Mouse (Mus musculus) embryonic facial prominence, embryonic 15.5 days (tissue): ENCODE data around the gene Prss37. TPM values are rescaled to one million over a fixed set of nuclear protein-coding genes. Genes with fewer than 3 reads are reported as not detected.

Experiments
- ATAC-seq: fragments of 200-750 bp; cut with Nextera tagmentation; 2 replicates; pipeline ENCODE4 v1.8.0; 2017; ENCODE audit warnings: low read depth, moderate TSS enrichment; ENCODE audit not compliant: insufficient number of reproducible peaks, low FRiP score, low TSS enrichment
- H3K27ac ChIP-seq: fragments of 300-500 bp; sonication (generic); replicated peaks from 2 replicates; pipeline ENCODE4 v1.5.1; 2015; ENCODE audit warnings: mild to moderate bottlenecking, inconsistent platforms
- H3K27me3 ChIP-seq: fragments of 300-500 bp; sonication (generic); 2 replicates; pipeline ENCODE4 v1.6.1; 2015; ENCODE audit warnings: inconsistent platforms
- H3K36me3 ChIP-seq: fragments of 300-500 bp; sonication (generic); 2 replicates; pipeline ENCODE4 v1.6.1; 2015; ENCODE audit warnings: mild to moderate bottlenecking, inconsistent platforms
- H3K4me1 ChIP-seq: fragments of 300-500 bp; sonication (generic); 2 replicates; pipeline ENCODE4 v1.6.1; 2015; ENCODE audit warnings: inconsistent platforms
- H3K4me2 ChIP-seq: fragments of 300-500 bp; sonication (generic); replicated peaks from 2 replicates; pipeline ENCODE4 v1.6.1; 2015; ENCODE audit warnings: mild to moderate bottlenecking, inconsistent platforms
- H3K4me3 ChIP-seq: fragments of 300-500 bp; sonication (generic); replicated peaks from 2 replicates; pipeline ENCODE4 v1.5.1; 2015; ENCODE audit warnings: mild to moderate bottlenecking, inconsistent platforms
- H3K9ac ChIP-seq: fragments of 300-500 bp; sonication (generic); 2 replicates; pipeline ENCODE4 v1.6.1; 2015; ENCODE audit warnings: inconsistent platforms
- H3K9me3 ChIP-seq: fragments of 300-500 bp; sonication (generic); replicated peaks from 2 replicates; pipeline ENCODE4 v1.6.1; 2016; ENCODE audit warnings: inconsistent platforms
- WGBS: fragments of 180-500 bp; shearing (Covaris S2); methylation state at CpG from one replicate; pipeline ENCODE4 v1.1.7; 2015; 5-methylcytosine and 5-hydroxymethylcytosine counted together
- polyA plus RNA-seq: library from polyadenylated mRNA; unstranded; fragments of >200 nt; fragmentation: Nextera tagmentation; extraction: Ambion mirVana; gene quantifications from 2 replicates; pipeline ENCODE4 v1.2.1, GENCODE M21; 2015

Gene Prss37
- polyA plus RNA-seq: not detected in 2 replicates

- Histone ChIP-seq H3K27ac (no peak within 1 kb of the TSS), H3K4me3 (no peak within 1 kb of the TSS), H3K4me2 (no peak within 1 kb of the TSS), H3K9me3 (no peaks in the 10 kb centered on the region), H3K36me3 (no peaks in the 10 kb centered on the region), H3K9ac (no peak within 1 kb of the TSS), H3K4me1 (no peaks in the 10 kb centered on the region), H3K27me3 (no peaks in the 10 kb centered on the region)
- WGBS: 71% methylated on average over 1 of the region's 1 CpGs
- ATAC-seq: no peak
Observed at GRCm38 (mm10) chr6:40519408-40519807, at the start of gene Prss37. Gene Prss37, minus strand, starts transcription at chr6:40519508.

- H3K4me2 ChIP-seq: no peak within 1 kb of the TSS
- H3K27me3 ChIP-seq: no peaks in the 10 kb centered on the region
- H3K36me3 ChIP-seq: no peaks in the 10 kb centered on the region
- no peak within 1 kb of the TSS for H3K4me3 ChIP-seq
- no peaks in the 10 kb centered on the region for H3K4me1 ChIP-seq
- 0 out of 2 replicates have a peak, but pooled peaks cover 4% of the 10 kb centered on the region for H3K9me3 ChIP-seq
- no peak within 1 kb of the TSS for H3K9ac ChIP-seq
- ATAC-seq: no peak
- 77% methylated on average over 2 of the region's 2 CpGs for WGBS
- no peak within 1 kb of the TSS for H3K27ac ChIP-seq
Observed at GRCm38 (mm10) chr6:40554950-40555349, 35.6 kb upstream of the Prss37 start, which contains the start of gene Olfr461. Gene Olfr461, minus strand, starts transcription at chr6:40555050.

DNA sequence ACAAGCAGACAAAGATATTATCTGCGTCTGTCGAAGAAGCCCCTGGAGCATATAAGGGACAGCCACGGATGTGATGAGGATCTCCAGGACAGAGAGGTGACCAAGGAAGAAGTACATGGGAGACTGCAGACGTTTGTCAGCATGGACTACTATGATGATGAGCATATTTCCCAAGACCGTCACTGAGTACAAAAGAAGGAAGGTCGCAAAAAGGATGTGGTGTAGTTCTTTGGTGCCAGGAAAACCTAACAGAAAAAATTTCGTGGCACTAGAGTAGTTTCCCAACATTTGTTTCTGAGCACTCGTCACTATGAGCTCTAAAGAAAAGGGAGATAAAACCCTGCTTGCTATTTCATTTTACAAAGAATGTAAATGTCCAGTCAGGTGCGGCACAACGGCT is 25.4 kb upstream of the Prss37 start:
- no peak for ATAC-seq
- 81% methylated on average over 10 of the region's 10 CpGs for WGBS
- Histone ChIP-seq H3K27me3 (no peaks in the 10 kb centered on the region), H3K4me1 (no peaks in the 10 kb centered on the region), H3K9ac (no peak overlapping the region), H3K27ac (no peak overlapping the region), H3K36me3 (no peaks in the 10 kb centered on the region), H3K9me3 (no peaks in the 10 kb centered on the region), H3K4me2 (no peak overlapping the region), H3K4me3 (no peak overlapping the region)

DNA sequence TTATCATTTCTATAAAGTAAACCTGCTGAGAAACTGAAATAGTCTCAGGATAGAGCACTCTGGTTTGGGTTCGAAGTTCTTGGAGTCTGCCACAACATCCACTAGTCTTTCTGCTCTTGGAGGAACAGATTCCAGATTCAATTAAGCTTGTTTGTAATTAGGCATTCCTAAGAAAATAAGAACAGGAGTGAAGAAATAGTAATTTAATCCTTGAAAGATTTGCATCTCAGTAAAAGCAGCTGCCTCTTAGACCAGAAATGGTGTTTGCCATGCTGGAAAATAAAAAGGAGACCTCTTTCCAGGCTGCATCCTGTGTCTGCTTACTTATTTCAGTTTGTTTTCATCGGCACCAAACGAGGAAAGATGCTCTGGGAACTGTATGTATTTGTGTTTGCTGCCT is 26.1 kb downstream of the Prss37 start, which contains the start of gene Tas2r108:
Tas2r108 (plus strand) TSS at position 301 of the 400 bp plus-strand sequence.
- Histone ChIP-seq H3K9me3 (no peaks in the 10 kb centered on the region), H3K36me3 (no peaks in the 10 kb centered on the region), H3K9ac (no peak within 1 kb of the TSS), H3K27me3 (no peaks in the 10 kb centered on the region), H3K4me3 (no peak within 1 kb of the TSS), H3K27ac (no peak within 1 kb of the TSS), H3K4me1 (no peaks in the 10 kb centered on the region), H3K4me2 (no peak within 1 kb of the TSS)
- 85% methylated on average over 3 of the region's 3 CpGs for WGBS
- ATAC-seq: no peak

GRCm38 (mm10) chr6:40490933-40491332 is 28.4 kb downstream of the Prss37 start, which contains the start of gene Tas2r137:
Gene Tas2r137, plus strand, starts transcription at chr6:40491233.
- Histone ChIP-seq H3K27ac (no peak within 1 kb of the TSS), H3K36me3 (no peaks in the 10 kb centered on the region), H3K27me3 (no peaks in the 10 kb centered on the region), H3K4me2 (no peak within 1 kb of the TSS), H3K4me1 (no peaks in the 10 kb centered on the region), H3K9me3 (no peaks in the 10 kb centered on the region), H3K9ac (no peak within 1 kb of the TSS), H3K4me3 (no peak within 1 kb of the TSS)
- ATAC-seq: no peak

GRCm38 (mm10) chr6:40482318-40482717 is 37.0 kb downstream of the Prss37 start:
- Histone ChIP-seq H3K9me3 (no peaks in the 10 kb centered on the region), H3K4me2 (no peak overlapping the region), H3K36me3 (peaks cover 47% of the 10 kb centered on the region), H3K4me1 (no peaks in the 10 kb centered on the region), H3K4me3 (no peak overlapping the region), H3K27me3 (no peaks in the 10 kb centered on the region), H3K9ac (no peak overlapping the region), H3K27ac (no peak overlapping the region)
- no peak for ATAC-seq
- WGBS: 90% methylated on average over 5 of the region's 5 CpGs

GRCm38 (mm10) chr6:40479705-40480104 is 39.6 kb downstream of the Prss37 start:
- Histone ChIP-seq H3K36me3 (peaks cover 68% of the 10 kb centered on the region), H3K4me2 (no peak overlapping the region)
- 92% methylated on average over 1 of the region's 1 CpGs for WGBS

DNA sequence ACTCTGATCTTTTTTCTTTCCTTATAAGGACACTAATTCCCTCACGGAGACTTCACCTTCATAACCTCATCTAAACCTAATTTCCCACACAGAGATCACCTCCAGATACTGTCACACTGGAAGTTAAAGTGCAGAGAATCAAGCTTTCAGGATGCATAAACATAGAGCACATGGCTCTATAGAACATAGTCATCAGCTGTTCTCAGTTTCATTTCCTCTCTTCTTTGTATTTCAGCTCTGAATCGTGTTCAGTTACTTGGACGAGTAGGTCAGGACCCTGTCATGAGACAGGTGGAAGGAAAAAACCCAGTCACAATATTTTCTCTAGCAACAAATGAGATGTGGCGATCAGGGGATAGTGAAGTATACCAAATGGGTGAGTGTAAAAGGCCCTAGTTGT is 43.2 kb downstream of the Prss37 start:
- Histone ChIP-seq H3K4me2 (no peak overlapping the region), H3K9me3 (no peaks in the 10 kb centered on the region), H3K4me1 (peaks cover 8% of the 10 kb centered on the region), H3K36me3 (peaks cover 52% of the 10 kb centered on the region), H3K4me3 (no peak overlapping the region), H3K27ac (no peak overlapping the region), H3K9ac (no peak overlapping the region), H3K27me3 (no peaks in the 10 kb centered on the region)
- no peak for ATAC-seq
- 90% methylated on average over 4 of the region's 4 CpGs for WGBS

More at GRCm38 (mm10) chr6:40479705-40480104, 39.6 kb downstream of the Prss37 start:
- no peaks in the 10 kb centered on the region for H3K9me3 ChIP-seq
- no peak for ATAC-seq
- H3K27ac ChIP-seq: no peak overlapping the region
- H3K9ac ChIP-seq: no peak overlapping the region
- no peaks in the 10 kb centered on the region for H3K4me1 ChIP-seq
- H3K4me3 ChIP-seq: no peak overlapping the region
- no peaks in the 10 kb centered on the region for H3K27me3 ChIP-seq

DNA sequence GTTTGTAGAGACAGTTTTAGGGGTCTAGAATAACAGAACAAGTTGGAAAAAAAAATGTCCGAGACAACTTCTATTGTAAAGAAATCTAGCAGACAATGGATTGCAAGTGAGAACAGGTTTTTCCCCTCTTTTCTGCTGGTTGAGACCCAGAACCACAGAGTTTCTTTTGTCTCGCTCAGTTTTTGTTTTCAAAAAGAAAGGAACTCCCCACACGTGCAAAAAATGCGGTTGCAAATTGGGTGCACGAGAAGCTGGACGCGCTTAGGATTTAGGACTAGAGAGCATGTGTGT is 47.6 kb downstream of the Prss37 start:
- Histone ChIP-seq H3K9ac (peak overlapping the region; percentile 93), H3K4me3 (peak overlapping the region; percentile 87), H3K4me1 (peaks cover 8% of the 10 kb centered on the region), H3K27ac (peak overlapping the region; percentile 98), H3K4me2 (peak overlapping the region; percentile 63), H3K9me3 (no peaks in the 10 kb centered on the region), H3K27me3 (no peaks in the 10 kb centered on the region), H3K36me3 (peaks cover 29% of the 10 kb centered on the region)
- ATAC-seq: no peak
- 0% methylated on average over 7 of the region's 7 CpGs for WGBS

DNA sequence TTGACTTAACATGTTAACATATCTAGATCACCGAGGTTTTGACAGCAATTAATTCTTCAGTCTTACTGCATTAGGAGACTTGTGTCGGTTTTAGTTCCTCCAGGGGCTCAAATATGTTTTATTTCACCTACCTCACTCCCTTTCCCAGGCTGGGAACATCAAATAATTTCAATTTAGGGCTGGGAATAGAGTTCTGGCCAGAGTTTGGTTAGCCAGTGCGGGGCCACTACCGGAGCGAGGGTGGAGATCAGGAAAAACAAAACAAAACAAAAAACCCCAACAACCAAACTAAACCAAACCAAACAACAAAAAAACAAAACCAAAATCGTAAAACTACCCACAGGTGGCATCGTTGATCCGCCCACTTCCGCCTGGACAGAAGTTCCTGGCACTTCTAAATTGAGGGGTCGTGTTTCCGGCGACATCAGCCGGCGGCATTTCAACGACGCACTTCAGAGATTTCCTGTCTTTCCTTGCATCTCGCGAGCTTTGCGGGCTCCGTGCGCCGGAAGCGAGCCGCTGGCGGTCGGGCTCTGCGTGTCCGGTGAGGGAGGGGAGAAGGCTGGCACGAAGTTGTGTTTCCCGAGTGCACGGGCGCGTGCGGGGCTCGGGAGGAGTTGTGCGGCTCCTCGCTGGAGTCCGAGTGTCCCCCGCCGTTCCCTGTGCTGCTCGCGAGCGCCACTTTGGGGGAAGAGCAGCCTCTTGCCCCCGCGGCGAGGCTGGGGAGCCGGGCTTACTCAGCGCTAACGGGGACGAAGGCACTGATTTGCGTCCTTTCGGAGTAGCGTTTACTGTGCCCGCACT is 48.2 kb downstream of the Prss37 start, which contains the start of gene Ssbp1:
Ssbp1 (plus strand) TSS at position 437 of the 804 bp plus-strand sequence.
- Histone ChIP-seq H3K9me3 (no peaks in the 10 kb centered on the region), H3K9ac (peak within 1 kb of the TSS; percentile 93), H3K27me3 (no peaks in the 10 kb centered on the region), H3K4me1 (peaks cover 8% of the 10 kb centered on the region), H3K4me3 (peak within 1 kb of the TSS; percentile 87), H3K27ac (peak within 1 kb of the TSS; percentile 98), H3K4me2 (peak within 1 kb of the TSS; percentile 63), H3K36me3 (peaks cover 25% of the 10 kb centered on the region)
- ATAC-seq: peak; percentile 92
- under 1% methylated on average over 54 of the region's 54 CpGs for WGBS

DNA sequence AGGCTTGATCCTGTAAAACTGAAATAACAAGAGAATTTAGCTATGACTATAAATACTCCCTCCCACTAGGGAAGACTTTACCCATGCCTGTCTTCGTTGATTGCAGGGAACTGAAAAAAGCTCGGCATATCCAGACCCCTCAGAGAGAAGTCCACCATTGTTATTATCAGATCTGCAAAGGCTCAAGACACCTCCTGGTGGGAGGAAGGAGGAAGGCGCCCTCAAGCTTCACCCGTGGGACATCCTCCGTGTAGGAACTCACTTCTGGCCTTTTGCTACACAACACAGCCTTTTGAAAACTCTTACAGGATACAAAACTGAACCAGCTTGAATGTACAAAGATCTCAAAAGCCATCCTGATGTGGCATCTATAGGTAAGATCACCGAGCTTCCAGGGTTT is 53.6 kb downstream of the Prss37 start:
- no peak overlapping the region for H3K4me3 ChIP-seq
- 53% methylated on average over 6 of the region's 6 CpGs for WGBS
- H3K4me1 ChIP-seq: no peaks in the 10 kb centered on the region
- no peaks in the 10 kb centered on the region for H3K27me3 ChIP-seq
- no peak overlapping the region for H3K4me2 ChIP-seq
- H3K9me3 ChIP-seq: no peaks in the 10 kb centered on the region
- no peaks in the 10 kb centered on the region for H3K36me3 ChIP-seq
- H3K27ac ChIP-seq: no peak overlapping the region
- ATAC-seq: no peak
- H3K9ac ChIP-seq: no peak overlapping the region
